Mouse (Mus musculus) cerebellum, adult 11-12 months (tissue): Measurements from ENCODE around the gene Gm20388.
A peak's percentile ranks its signal among the peaks of the same experiment; 100 is the strongest.
"Not testable (repeated sequence)": the region's sequence is repeated elsewhere in the genome, so short reads cannot be mapped to it uniquely, and the experiment has no call there.

ENCODE experiments used
- DNase-seq: peaks from one replicate; pipeline ENCODE4 v3.0.0; 2022

Gm20388 gene

GRCm38 (mm10) chr8:123064072-123064471 lies 3153.4 kb downstream of the Gm20388 start:
- DNase-seq, result no peak

- peak; percentile 39 for DNase-seq
Measured at GRCm38 (mm10) chr8:123064809-123065213, 3154.2 kb downstream of the Gm20388 start.

GRCm38 (mm10) chr8:123065214-123066100 lies 3154.8 kb downstream of the Gm20388 start:
- peak; percentile 96 for DNase-seq

- peak; percentile 19 for DNase-seq
Measured at GRCm38 (mm10) chr8:123066101-123066683, 3155.6 kb downstream of the Gm20388 start.

- DNase-seq, result no peak
Measured at GRCm38 (mm10) chr8:123071176-123071575, 3160.5 kb downstream of the Gm20388 start.

- no peak for DNase-seq
Measured at GRCm38 (mm10) chr8:123077213-123077612, 3166.6 kb downstream of the Gm20388 start.

GRCm38 (mm10) chr8:123082993-123083392 lies 3172.4 kb downstream of the Gm20388 start:
- no peak for DNase-seq

GRCm38 (mm10) chr8:123083610-123084009 lies 3173.0 kb downstream of the Gm20388 start:
- DNase-seq, result no peak

GRCm38 (mm10) chr8:123087289-123087688 lies 3176.6 kb downstream of the Gm20388 start:
- DNase-seq, result no peak

- no peak for DNase-seq
Measured at GRCm38 (mm10) chr8:123097216-123097615, 3186.6 kb downstream of the Gm20388 start.

GRCm38 (mm10) chr8:123097786-123098584 lies 3187.3 kb downstream of the Gm20388 start:
- peak; percentile 30 for DNase-seq

- no peak for DNase-seq
Measured at GRCm38 (mm10) chr8:123100288-123100687, 3189.6 kb downstream of the Gm20388 start.

- no peak for DNase-seq
Measured at GRCm38 (mm10) chr8:123101244-123101643, 3190.6 kb downstream of the Gm20388 start.

- DNase-seq, result peak; percentile 96
Measured at GRCm38 (mm10) chr8:123101735-123102685, 3191.4 kb downstream of the Gm20388 start, which contains the start of gene Rpl13. TSS of gene Rpl13 (plus strand) at chr8:123102350.

- DNase-seq, result not testable (repeated sequence)
Measured at GRCm38 (mm10) chr8:123102855-123103254, 3192.2 kb downstream of the Gm20388 start.

- no peak for DNase-seq
Measured at GRCm38 (mm10) chr8:123103285-123103684, 3192.6 kb downstream of the Gm20388 start.

- DNase-seq, result no peak
Measured at GRCm38 (mm10) chr8:123104046-123104767, 3193.6 kb downstream of the Gm20388 start.

GRCm38 (mm10) chr8:123105553-123106326 lies 3195.1 kb downstream of the Gm20388 start:
- no peak for DNase-seq

- DNase-seq, result no peak
Measured at GRCm38 (mm10) chr8:123106531-123106930, 3195.9 kb downstream of the Gm20388 start.

- no peak for DNase-seq
Measured at GRCm38 (mm10) chr8:123108010-123108409, 3197.4 kb downstream of the Gm20388 start.
